Mouse (Mus musculus) right cerebral cortex, postnatal 4 days (tissue): ENCODE results near the gene Isy1.

Experiments
- DNase-seq: peaks from one replicate; pipeline ENCODE4 v3.0.0-alpha.2; 2022

Gene Isy1

DNA sequence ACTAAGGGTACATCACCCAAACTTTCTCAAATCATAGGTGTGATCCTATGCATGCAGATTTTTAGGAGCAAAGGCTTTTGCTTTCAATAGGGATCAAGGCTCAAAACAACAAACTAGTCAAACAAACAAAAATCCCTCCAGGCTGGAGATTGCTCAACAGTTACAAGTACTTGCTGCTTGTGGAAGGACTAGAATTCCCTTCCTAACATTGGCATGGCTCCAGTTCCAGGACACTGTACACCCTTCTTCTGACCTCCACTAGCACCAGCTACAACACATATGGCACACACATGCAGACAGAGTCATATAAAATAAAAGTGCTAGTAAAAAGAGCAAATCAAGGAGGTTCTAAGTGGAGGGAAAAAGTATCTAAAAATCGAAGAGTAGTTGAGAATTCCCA is 8.2 kb upstream of the Isy1 start:
- DNase-seq = no peak

DNA sequence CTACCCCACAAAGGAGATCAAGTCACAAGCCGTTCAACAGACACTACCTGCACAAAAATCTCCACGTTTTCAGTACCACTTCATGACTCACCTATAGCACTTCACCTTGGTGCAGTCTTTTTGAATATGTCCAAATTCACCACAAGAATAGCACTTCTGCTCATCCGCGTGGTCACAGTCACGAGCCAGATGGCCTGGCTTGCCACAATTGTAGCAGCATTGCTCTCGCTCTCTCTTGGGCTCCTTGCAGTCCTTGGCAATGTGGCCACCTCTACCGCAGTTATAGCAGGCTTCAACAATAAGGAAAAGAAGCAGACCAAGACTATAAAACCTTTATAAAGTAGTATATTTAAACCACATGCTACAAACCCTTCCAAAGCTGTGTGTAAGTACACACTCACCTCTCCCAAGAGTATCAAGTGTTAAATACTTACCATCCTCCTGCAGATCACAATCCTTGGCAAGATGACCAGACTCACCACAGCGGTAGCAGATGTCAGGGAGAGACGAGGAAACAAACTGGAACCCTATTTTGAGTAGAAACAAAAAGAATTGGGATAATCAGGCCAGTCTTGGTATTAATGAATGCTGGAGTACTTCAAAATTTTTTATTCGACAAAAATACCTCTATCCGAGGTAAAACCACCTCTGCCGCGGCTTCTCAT is 6.6 kb upstream of the Isy1 start:
- DNase-seq = no peak

DNA sequence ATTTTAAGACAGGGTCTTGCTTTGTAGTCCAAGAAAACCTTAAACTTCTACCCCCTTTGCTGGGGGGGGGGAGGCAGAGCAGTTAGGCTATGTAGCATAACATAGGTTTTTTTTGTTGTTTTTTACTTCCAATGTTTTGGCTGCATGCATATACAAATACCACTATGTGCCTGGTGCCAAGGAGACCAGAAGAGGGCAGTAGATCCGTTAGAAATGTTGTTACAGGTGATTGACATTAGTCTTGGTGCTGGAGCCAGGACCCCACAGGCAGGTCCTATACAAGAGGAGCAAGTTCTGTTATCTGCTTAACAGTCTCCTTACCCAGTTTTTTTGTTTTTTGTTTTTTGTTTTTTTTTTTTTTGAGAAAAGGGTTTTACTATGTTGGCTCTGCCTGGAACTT is 3.7 kb upstream of the Isy1 start:
- no peak for DNase-seq

DNA sequence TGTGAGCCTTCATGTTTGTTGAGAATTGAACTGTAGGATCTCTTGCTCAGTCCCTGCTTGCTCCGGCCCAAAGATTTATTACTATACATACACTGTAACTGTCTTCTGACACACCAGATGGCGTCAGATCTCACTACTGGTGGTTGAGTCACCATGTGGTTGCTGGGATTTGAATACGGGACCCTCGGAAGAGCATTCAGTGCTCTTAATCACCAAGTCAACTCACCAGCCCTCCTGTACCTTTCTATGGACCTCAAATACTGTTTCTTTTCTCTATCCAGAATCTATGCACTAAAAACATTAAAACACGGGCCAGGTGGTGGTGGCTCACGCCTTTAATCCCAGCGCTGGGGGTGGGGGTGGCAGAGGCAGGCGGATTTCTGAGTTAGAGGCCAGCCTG is 3.0 kb upstream of the Isy1 start:
- no peak for DNase-seq

DNA sequence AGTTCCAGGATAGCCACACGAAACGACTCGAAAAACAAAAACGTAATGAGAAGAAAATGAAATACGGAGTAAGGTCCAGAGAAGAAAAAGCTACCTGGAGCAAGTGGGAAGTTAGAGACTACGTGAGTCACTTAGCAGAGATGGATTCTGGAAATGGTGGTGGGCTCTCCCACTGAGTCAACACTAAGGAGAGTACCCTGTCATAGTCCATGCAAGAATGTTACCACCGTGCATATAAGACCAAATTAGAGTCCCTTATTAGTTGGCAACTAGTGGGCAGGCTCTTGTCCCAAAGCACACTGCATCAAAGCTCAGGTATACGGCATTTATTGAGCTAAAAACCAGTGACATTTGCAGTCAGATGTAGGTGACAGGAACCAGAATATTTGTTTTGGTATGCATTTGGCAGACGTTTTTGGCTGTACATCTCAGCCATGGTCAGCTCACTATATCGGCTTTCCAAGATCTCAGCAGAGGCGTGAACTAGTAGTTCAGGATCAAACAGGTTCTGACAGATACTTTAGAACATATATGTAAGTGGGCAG is 1.3 kb upstream of the Isy1 start:
- DNase-seq = no peak

DNA sequence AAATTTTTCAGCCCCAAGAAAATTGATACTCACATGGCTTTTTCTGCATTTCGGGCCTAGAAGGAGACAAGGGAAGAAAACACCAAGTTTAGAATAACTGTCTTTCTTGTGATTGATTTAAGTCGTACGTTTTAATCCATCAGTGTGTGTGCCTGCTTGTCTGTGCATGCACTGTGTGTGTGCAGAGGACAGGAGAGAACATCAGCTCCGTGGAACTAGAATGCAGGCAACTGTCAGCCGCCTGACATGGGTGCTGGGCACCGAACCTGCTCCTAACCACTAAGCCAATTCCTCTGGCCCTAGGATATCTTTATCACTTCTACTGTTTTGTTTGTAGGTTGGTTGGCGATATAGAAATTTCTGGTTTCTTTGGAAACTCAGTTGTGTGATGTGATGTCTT is 2.9 kb downstream of the Isy1 start, which contains the start of gene Gm45140:
Gene Gm45140, minus strand, starts transcription at position 101 of the 400 bp plus-strand sequence.
- no peak for DNase-seq

DNA sequence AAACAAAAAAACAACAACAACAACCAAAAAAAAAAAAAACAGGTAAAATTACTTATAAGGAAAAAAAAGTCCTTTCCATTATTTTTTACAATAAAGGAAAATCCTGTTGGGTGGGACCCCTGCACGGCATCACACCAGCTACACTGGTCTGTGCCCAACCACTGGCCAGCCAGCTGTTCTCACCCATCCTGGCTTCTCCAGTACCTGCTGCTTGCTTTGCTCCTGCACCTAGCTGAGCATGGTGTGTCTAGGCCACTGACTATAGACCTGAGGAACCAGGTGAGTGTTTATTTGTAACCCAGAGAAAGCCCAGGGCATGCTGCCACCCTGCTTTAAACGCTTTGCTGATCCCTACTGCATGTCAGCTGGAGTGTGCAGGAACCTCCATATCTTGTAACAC is 18.2 kb downstream of the Isy1 start:
- DNase-seq = no peak

DNA sequence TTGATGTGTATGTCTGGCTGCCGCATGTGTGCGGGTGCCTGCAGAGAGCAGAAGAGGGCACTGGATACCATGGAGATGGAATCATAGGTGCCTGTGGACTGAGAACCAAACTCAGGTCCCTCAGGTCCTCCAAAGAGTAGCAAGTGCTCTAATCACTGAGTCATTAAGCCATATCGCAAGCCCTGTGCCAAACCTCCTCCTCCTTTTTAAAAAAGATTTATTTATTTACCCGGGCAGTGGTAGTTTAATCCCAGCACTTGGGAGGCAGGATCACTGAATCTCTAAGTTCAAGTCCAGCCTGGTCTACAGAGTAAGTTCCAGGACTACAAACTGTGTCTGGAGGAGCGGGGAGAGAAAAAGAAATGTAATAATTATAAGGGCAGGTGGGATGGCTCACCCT is 24.1 kb downstream of the Isy1 start:
- DNase-seq = no peak

DNA sequence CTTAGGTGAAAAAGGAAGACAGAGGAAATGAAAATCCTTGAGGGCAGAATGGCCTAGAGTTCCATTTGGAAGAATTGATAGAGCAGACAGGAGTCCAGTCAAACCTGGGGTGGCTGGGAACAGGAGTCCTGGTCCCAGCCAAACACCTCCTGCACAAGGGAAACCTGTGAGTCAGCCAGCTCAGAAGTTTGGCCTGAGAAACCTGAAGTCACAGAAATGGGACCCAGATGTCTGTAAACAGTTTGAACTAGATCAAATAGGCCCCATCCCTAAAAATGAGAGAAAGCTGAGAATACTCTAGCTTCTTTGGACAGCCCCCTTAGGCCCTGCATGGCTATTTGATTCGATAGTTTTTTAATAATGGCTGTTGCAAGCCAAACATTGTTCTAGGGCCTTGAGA is 25.9 kb downstream of the Isy1 start:
- no peak for DNase-seq

DNA sequence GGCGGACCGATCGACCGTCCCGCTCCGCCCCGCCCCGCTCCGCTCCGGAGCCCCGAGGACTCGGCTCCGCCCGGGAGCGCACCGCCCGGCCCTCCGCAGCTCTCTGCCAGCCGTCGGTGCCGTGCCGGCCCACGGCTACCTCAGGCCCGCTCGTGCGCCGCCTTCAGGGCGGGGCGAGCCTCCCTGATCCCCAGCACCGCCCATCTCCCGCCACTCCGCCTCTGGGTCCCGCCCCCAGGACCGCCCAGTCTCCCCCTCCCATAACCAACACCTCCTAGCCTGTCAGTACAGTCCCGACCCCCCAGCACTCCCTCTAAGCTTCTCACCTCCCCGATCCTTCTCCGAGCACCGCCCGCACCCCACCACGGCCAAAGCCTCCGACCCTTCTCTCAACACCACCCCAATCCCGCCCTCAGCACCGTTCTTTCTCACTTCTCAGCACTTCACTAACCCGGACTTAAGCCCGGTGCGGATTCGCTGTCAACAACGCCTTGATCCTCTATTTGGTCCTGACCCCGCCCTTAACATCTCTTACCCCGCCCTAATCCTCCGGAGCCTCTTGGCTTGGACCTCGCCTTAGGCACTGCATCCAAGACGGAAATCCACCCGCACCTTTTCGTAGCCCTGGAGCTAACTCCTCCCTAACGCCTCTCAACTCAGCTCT is 26.8 kb downstream of the Isy1 start, which contains the start of gene Rab43:
Gene Rab43, minus strand, starts transcription at position 490 of the 664 bp plus-strand sequence.
- DNase-seq = peak; percentile 84

DNA sequence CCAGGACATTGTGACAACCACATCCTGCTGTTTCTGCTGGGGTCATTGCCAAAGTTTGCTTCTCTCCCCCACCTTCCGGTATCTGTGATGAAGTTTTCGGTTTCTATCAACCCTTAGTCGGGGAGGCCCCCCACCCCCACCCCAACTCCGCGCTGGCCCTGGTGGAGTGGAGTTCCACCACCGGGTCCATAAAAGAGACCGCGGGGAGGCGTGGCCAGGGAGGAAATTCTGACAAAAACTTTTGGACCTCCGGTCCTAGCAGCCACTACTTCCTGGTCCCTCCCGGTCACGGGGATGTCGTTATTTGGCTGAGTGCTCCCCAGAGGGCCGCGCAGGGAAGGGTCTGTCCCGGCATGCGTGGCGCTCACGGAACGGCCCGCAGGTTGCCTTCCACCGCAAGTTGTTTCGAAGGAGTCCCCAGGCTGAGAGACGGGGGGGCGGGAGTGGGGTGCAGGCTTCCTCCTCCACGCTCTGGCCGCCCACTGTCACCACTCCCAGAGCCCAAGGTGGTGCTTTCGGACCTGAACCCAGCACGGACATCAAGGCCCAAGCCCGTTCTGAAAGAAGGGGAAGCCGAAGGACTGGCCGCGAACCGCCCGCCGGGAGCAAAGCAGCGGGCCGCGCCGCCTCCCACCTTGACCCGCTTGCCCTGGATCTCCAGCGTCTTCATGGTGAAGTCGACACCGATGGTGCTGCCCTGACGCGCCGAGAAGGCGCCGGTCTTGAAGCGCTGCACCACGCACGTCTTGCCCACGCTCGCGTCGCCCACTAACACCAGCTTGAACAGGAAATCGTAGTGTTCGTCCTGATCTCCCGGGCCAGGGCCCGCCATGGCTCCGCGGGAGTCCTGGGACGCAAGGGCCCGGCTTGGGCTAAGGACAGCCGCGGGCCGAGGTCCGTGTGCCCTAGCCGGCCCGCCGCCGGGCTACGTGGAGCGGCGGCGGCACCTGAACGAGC is 27.6 kb downstream of the Isy1 start:
- DNase-seq = peak; percentile 46

DNA sequence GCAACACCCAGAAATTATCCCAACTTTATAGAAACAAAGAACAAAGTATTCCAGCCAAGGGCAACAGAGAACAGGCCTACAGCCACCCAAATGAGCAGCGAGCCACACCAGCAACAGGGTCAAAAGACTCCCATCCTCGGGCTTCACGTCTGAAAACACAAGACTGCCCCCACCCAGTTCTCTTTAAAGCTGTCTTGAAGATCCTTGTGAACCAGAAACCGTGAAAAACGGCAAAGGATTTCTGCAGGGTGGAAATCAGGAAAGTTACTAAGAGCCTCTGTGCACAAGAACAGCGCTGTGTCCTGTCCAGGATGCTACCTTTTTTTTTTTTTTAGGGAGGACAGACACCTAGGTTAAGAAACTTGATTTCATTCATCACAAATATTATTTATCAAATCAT is 28.3 kb downstream of the Isy1 start:
- no peak for DNase-seq

DNA sequence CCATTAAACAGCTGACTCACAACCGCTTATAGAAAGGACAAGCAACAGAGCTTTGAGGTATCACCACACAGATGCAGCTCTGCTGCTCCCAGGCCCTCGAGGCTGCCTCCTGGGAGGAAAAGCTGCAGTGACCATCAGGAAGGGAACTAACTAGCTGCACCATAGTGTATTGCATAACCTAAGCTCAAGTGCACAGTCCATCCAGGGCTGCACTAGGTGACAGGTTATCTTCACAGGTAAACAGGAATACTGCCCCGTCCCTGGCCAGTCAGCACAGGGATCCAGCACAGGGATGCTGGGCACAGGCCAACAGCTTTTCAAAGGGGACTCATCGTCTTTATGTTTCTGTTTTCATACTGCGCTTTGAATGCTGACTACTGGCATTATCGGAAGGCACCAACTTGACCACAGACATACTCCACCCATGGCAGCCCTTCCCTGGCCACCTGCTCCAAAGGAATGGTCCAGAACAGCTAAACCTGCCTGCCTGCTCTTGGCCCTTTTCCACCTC is 28.9 kb downstream of the Isy1 start:
- DNase-seq = no peak

DNA sequence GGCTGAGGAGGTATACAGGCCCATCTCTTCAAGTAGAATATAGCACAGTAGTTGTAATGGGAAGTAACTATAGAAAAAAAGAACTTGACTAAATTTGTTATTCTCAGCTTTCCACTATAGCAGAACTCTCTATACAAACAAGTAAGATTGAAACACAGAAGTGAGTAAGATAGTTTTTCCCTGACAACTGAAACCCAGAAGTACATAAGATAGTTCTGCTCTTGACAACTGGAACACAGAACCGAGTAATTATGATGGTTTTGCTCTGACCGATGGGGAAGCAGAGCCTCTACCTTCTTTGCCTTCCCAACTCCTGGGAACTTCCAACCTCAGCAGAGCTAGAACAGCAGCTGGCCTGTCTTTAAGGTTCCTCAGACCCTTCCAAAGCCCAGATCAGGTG is 29.5 kb downstream of the Isy1 start:
- no peak for DNase-seq

DNA sequence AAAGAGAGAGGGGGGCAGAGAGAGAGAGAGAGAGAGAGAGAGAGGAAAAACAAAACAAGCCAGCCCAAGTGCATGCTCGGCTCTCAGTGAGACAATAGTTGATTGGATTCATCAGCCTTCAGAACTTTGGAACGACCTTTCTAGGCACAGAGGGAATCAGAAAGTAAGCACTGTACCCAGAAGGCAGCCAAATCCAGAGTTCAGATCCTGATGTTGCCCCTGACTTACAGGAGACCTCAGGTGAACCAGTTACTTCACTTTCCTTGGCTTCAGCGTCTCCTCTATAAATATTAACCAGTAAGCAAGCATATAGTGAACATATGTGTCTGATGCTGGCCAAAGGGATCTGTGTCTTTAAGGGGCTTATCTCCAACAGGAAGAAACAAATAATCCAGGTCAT is 30.1 kb downstream of the Isy1 start:
- no peak for DNase-seq

DNA sequence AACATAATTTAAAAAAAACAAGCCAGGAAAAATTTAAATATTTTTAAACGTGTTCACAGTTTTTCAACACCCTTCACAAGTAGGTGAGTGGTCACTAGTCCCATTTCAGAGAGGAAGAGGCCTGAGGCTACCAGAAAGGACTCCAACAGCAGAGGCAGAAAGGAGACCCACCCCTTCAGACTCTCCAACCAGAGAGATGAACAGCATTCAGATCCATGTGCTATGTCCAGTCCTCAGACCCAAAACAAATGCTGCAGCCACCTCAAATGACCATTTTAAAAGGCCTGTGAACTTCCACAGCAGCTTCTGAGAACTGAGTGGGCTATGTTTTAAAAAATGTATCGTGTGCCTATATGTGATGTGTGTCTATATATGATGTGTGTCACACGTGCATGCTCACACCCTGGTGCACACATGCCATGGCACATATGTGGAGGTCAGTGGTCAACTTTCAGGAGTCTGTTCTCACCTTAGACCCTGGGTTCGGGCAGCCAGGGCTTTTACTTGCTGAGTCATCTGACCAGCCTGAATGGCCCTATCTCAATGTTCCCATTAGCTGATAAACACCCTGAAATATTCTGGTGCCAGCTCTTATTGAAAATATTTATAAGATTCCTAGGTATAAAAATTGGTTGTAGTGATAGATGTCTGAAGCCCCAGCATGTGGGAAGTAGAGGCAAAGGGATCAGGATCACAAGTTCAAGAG is 30.7 kb downstream of the Isy1 start:
- DNase-seq = no peak

DNA sequence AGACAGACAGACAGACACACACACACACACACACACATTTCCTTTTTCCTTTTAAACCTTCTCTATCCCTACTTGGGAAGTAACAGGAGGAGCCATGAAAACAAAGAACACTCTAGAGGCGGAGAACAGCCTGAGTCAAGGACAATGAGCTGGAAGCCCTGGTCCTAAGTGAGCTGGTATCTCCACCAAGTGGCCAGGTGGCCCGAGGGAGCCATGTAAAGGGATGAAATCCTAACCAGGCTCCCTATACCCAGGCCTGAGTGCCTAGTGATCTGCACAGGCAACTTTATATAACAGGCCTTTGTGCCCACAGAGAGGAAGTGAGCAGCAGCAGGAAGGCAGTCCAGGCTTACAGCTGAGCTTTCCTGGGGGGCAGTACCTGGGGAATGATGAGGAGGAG is 31.7 kb downstream of the Isy1 start:
- DNase-seq = no peak

DNA sequence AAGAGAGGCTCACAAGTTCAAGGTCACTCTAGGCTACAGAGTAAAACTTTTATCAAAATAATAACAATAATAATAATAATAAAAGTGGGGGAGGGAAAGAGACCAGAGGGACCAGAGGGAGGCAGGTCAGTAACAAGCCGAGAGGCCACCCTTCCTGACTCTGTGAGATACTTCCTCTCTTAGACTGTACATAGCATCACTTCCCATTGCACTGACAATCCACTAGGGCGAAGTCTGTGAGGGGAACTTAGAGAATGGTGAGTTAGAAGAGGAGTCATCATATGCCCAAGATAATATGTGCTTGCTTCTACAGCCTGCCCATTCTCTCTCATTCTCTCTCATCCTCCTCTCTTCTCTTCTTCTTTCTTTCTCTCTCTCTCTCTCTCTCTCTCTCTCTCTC is 32.6 kb downstream of the Isy1 start:
- no peak for DNase-seq

DNA sequence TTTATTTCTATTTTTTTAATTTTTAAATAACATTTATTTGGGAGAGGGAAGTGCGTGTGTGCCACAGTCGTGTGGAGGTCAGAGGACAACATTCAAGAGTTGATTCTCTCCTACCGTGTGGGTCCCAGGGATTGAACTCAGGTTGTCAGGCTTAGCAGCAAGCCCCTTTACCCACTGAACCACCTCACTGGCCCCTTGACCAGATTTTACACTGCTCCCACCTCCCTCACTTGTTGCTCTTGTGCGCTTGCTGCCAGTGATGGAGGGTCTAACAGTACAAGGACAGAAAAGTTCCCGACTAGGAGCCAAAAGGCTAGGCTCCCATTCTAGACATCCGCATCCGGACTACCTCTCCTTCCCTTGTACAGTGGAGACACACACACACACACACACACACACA is 33.1 kb downstream of the Isy1 start:
- DNase-seq = no peak

DNA sequence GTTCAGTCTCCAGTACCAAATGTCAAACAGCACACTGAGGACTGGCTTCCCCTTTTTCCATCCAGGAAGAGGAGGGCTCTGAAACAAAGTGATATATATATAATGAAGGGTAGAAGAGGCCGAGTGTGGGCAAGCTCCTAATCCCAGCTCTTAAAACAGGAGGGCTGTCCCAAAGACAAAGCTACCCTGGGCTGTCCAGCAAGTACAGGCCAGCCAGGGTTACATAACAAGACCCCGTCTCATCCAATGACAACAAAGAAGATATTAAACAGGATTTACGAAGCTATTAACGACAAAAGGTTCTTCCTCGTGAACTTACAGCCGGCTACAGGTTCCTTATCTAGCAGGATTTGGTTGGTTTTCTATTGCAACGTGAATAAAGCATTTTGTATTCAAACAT is 33.7 kb downstream of the Isy1 start:
- DNase-seq = no peak

DNA sequence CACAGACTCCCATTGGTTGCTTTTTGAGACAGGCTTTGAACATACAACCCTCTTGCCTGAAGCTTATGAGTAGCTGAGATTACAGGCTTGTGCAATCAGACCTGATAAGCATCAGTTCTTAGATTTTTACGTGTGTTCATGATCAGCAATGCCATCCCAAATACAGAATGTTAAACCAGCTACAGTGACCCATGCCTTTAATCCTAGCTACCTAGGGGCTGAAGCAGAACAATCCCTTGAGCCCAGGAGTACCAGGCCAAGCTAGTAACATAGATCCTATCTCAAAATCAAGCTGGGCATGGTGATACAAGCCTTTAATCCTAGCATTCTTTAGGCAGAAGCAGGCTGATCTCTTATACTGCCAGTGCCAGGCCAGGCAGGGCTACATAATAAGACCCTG is 34.6 kb downstream of the Isy1 start:
- DNase-seq = no peak

DNA sequence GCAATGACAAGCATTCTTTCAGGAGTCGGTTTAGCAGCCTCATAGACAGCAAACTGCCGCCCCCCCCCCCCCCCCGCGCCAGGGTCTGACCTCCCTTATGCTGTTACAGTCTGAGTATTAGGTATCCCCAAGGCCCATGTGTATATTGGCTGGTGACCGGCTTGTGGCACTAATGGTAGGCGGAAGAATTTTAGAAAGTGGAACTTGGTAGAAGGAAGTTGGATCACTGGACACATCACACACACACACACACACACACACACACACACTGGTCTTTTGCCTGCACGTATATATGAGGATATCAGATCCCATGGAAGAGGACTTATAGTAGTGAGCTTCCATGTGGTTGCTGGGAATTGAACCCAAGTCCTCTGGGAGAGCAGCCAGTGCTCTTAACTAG is 36.1 kb downstream of the Isy1 start:
- DNase-seq = no peak

DNA sequence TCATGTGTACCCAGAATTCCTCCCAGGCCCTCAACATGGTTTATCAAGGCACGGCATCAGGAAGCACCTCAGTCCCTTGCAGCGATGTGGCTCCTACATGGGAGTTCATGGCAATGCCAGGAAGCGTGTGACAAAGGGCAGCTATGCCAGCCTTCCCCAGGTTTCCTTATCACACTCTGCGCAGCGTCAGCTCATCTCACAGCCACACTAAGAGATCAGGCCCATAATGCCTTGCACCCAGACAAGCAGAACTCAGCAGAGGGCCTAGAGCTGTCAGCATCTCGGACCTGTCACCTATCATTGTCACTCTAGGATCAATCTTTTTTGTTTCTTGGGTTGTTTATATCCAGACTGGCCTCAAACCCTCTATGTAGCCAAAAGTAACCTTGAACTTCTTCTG is 39.0 kb downstream of the Isy1 start:
- DNase-seq = no peak
